Mouse (Mus musculus) CH12.LX (cell line): ENCODE measurements at regions not wholly inside any gene's neighbourhood (a gene's known extent, or its start where the extent isn't known, plus 50 kb on each side); places are given as distances from the start of the nearest gene placed in this dataset.

ENCODE experiments used
- DNase-seq: peaks from one replicate; pipeline ENCODE4 v3.0.0-alpha.2; 2013; ENCODE audit errors: extremely low read depth
- H3K27ac ChIP-seq: 2 replicates; pipeline ENCODE4 v1.5.1; 2012; ENCODE audit warnings: low read depth, mild to moderate bottlenecking, control low read depth, moderate library complexity; ENCODE audit not compliant: insufficient read depth
- H3K27me3 ChIP-seq: replicated peaks from 2 replicates; pipeline ENCODE3; 2012; ENCODE audit warnings: inconsistent platforms
- H3K36me3 ChIP-seq, 2 experiments: replicated peaks in 1 of 2; 2 replicates each; pipeline versions ENCODE3 to v1.6.1; 2012; ENCODE audit warnings: inconsistent platforms in 1 of 2, low read length in 1 of 2, mild to moderate bottlenecking in 1 of 2, mixed read lengths in 1 of 2, moderate library complexity in 1 of 2; ENCODE audit not compliant: control insufficient read depth in 1 of 2, insufficient read depth in 1 of 2
- H3K4me1 ChIP-seq, 2 experiments: 2 replicates each; pipeline ENCODE4 v1.6.1; 2012; ENCODE audit warnings: inconsistent platforms in 1 of 2, moderate library complexity in 1 of 2; ENCODE audit not compliant: insufficient read depth in 2 of 2, control insufficient read depth in 1 of 2
- H3K4me2 ChIP-seq: 2 replicates; pipeline ENCODE4 v1.6.1; 2012; ENCODE audit warnings: low read depth, mild to moderate bottlenecking, control low read depth; ENCODE audit not compliant: poor library complexity, insufficient read depth, severe bottlenecking
- H3K4me3 ChIP-seq, 3 experiments: fragments of 150-350 bp in 1 of 3; sonication (generic) in 1 of 3; replicated peaks in 1 of 3; 2 replicates each; pipeline versions ENCODE3 to v1.5.1; 2011 to 2012; ENCODE audit warnings: low read depth in 2 of 3, low read length in 2 of 3, mild to moderate bottlenecking in 2 of 3, moderate library complexity in 2 of 3, control low read depth in 1 of 3, improper control_type of control experiment in 1 of 3, inconsistent platforms in 1 of 3, mixed read lengths in 1 of 3; ENCODE audit not compliant: poor library complexity in 1 of 3
- H3K79me2 ChIP-seq: replicated peaks from 2 replicates; pipeline ENCODE4 v1.6.1; 2012; ENCODE audit warnings: mild to moderate bottlenecking, moderate library complexity; ENCODE audit not compliant: control insufficient read depth, poor library complexity, insufficient read depth, severe bottlenecking; ENCODE audit errors: extremely low read depth
- H3K9ac ChIP-seq: 2 replicates; pipeline ENCODE4 v1.6.1; 2012; ENCODE audit warnings: low read depth, mild to moderate bottlenecking, control low read depth, moderate library complexity; ENCODE audit not compliant: insufficient read depth
- H3K9me3 ChIP-seq: replicated peaks from 2 replicates; pipeline ENCODE3; 2012; ENCODE audit warnings: low read length, inconsistent platforms, mixed read lengths
- CHD2 ChIP-seq: IDR thresholded peaks from 2 replicates; pipeline ENCODE4 v1.6.1; 2011; ENCODE audit warnings: low read length, improper control_type of control experiment
- CTCF ChIP-seq, 2 experiments: IDR thresholded peaks in 1 of 2; conservative IDR thresholded peaks in 1 of 2; 2 replicates each; pipeline ENCODE4 v1.5.1; 2011 to 2012; ENCODE audit warnings: low read depth in 2 of 2, low read length in 2 of 2, improper control_type of control experiment in 1 of 2, inconsistent platforms in 1 of 2, mild to moderate bottlenecking in 1 of 2, moderate library complexity in 1 of 2
- EP300 ChIP-seq: IDR thresholded peaks from 2 replicates; pipeline ENCODE4 v1.6.1; 2011; ENCODE audit warnings: low read length, improper control_type of control experiment
- MXI1 ChIP-seq: IDR thresholded peaks from 2 replicates; pipeline ENCODE4 v1.6.1; 2011; ENCODE audit warnings: mild to moderate bottlenecking, low read depth, low read length, improper control_type of control experiment
- RAD21 ChIP-seq: IDR thresholded peaks from 2 replicates; pipeline ENCODE4 v1.6.1; 2011; ENCODE audit warnings: low read depth, mild to moderate bottlenecking, low read length, improper control_type of control experiment, moderate library complexity
- ZNF384 ChIP-seq: IDR thresholded peaks from 2 replicates; pipeline ENCODE4 v1.6.1; 2012; ENCODE audit warnings: low read depth, low read length, improper control_type of control experiment, inconsistent platforms
- dilution Hi-C: fragments of 300-500 bp; cut with MboI; formaldehyde crosslinking; loops from 2 replicates; pipeline ENCODE4 v1.14.3; 2020; ENCODE audit warnings: low sequenced_read_pairs; ENCODE audit not compliant: extremely low pct_unique_long_range_greater_than_20kb, extremely low pct_ligation_motif_present
- in situ Hi-C: fragments of 300-500 bp; cut with MboI; formaldehyde crosslinking; loops from 3 replicates; pipeline ENCODE4 v1.14.3; 2019; ENCODE audit warnings: low sequenced_read_pairs, low pct_ligation_motif_present, low pct_unique_long_range_greater_than_20kb, mixed read lengths

DNA sequence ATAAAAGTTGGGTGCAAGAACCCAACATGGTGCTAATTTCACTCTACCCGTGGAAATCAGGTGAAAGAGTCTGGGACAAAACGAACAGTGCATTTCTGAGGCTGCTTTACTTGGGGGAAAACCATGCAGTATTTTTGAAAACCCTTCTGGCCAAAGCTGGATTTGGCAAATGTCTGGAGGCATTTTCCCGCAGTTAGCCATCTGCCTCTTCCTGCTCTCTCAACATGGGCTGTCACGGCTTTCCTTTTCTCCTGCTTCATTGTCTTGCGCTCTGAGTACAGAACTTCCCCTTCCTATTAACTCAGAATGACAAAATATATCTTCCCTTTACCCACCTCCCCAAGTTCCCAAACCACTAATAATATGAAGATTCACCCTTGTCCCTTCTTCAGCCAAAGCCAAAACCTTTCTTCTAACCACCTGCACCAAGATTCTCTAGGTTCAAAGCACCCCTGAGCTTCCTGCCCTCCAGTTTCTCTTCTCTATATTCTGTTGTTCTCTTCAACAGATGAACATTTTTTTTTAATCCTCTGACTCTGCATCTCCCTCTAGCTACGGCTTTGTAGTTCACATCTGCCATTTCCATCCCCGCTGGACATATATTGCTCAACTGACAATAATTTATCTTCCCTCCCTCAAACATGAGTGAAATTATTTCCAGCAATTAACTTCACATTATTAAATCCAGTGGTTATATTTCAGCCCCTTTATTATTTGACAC is 57.5 kb upstream of the 4930583I09Rik start:
- no peak for DNase-seq
- Histone ChIP-seq H3K4me1 (peaks cover 10 to 44% of the 10 kb centered on the region in 2 experiments), H3K4me2 (0 out of 2 replicates have a peak overlapping the region, but pooled peaks have one; percentile 50), H3K36me3 (no peaks in the 10 kb centered on the region), H3K9me3 (no peaks in the 10 kb centered on the region), H3K4me3 (no peak overlapping the region), H3K27ac (no peak overlapping the region), H3K27me3 (no peaks in the 10 kb centered on the region), H3K9ac (no peak overlapping the region), H3K79me2 (no peaks in the 10 kb centered on the region)
- in situ Hi-C loops = no loop called here
- peak; percentile 21 for TF ChIP-seq RAD21
- TF ChIP-seq ZNF384 = peak; percentile 85
- peak in 1 of 2 experiments; percentile 32; a peak in 2 of 4 replicates for TF ChIP-seq CTCF (conservative IDR thresholded peaks at IDR 0.05 in 1 of 2, IDR thresholded peaks at IDR 0.05 in 1 of 2; ENCODE audit: low read depth in 2 of 2, low read length in 2 of 2)
- TF ChIP-seq MXI1 = no peak
- no peak for TF ChIP-seq CHD2
- TF ChIP-seq EP300 = peak; percentile 38; the same call in 1 of the 2 replicates
- dilution Hi-C loops = no loop called here
